Mouse (Mus musculus) Patski (cell line): ENCODE results near the gene Tgfbr1. TPM values are rescaled to one million over a fixed set of nuclear protein-coding genes. Genes with fewer than 3 reads are reported as not detected.

Source experiments
- ATAC-seq: fragments of 100-300 bp; one replicate; pipeline ENCODE4 v1.8.0; 2021
- CTCF ChIA-PET: fragments of 350-600 bp; sonication (Branson Sonifier 250); formaldehyde crosslinking; loops from one replicate; lab custom pipeline; 2022; ENCODE audit warnings: inconsistent platforms; lab: Charles Lee
- POLR2A ChIA-PET: fragments of 350-600 bp; sonication (Branson Sonifier 250); formaldehyde crosslinking; loops from one replicate; lab custom pipeline; 2022; ENCODE audit warnings: antibody characterized with exemption, inconsistent platforms; lab: Charles Lee
- DNase-seq: peaks from one replicate; pipeline ENCODE4 v3.0.0-alpha.2; 2011; ENCODE audit warnings: low read depth, low spot score
- H3K27me3 ChIP-seq: fragments of 371-371 bp; one replicate; pipeline ENCODE4 v1.5.1; 2021
- CTCF ChIP-seq: fragments of 100-300 bp; IDR thresholded peaks from one replicate; pipeline ENCODE4 v1.5.1; 2021
- in situ Hi-C: fragments of 300-500 bp; cut with MboI; formaldehyde crosslinking; loops from 3 replicates; pipeline ENCODE4 v1.11.1; 2018; ENCODE audit warnings: low pct_unique_long_range_greater_than_20kb, mixed read lengths
- polyA plus RNA-seq: library from polyadenylated mRNA; unstranded; gene quantifications from one replicate; pipeline ENCODE4 v1.2.3, GENCODE M21; 2021

Tgfbr1 gene
- 12.9 TPM for polyA plus RNA-seq

- ATAC-seq (peak; percentile 98), DNase-seq (peak; percentile 81)
- TF ChIP-seq CTCF: no peak
- ChIA-PET CTCF (interaction anchor here (0.9 to 2.3 kb wide), 9 partner anchors 9 to 154 kb away, joined by 3 to 15 read pairs (median 3); no protein-coding TSS in a partner anchor), POLR2A (interaction anchor here (1.0 to 1.5 kb wide), 2 partner anchors 57 to 122 kb away, joined by 3 to 7 read pairs; no protein-coding TSS in a partner anchor)
- no peaks in the 10 kb centered on the region for H3K27me3 ChIP-seq
- in situ Hi-C loops: loop anchor here (5.0 kb wide), 4 partner anchors 36 to 231 kb away; no protein-coding TSS in a partner anchor
Observed at GRCm38 (mm10) chr4:47352803-47353388, at the start of gene Tgfbr1. Gene Tgfbr1, plus strand, starts transcription at chr4:47353222.

GRCm38 (mm10) chr4:47303340-47303998 is 49.6 kb upstream of the Tgfbr1 start:
- in situ Hi-C loops: no loop called here
- TF ChIP-seq CTCF: no peak
- H3K27me3 ChIP-seq: no peaks in the 10 kb centered on the region
- ChIA-PET CTCF (no interaction called here), POLR2A (no interaction called here)
- DNase-seq (peak; percentile 61), ATAC-seq (peak; percentile 51)

GRCm38 (mm10) chr4:47309886-47310625 is 43.0 kb upstream of the Tgfbr1 start:
- H3K27me3 ChIP-seq: no peaks in the 10 kb centered on the region
- in situ Hi-C loops: no loop called here
- CTCF ChIA-PET: interaction anchor here (1.6 kb wide), 1 partner anchor 14 kb away, joined by 5 read pairs; no protein-coding TSS in a partner anchor
- DNase-seq: peak; percentile 62
- TF ChIP-seq CTCF: no peak
- POLR2A ChIA-PET: interaction anchor here (1.1 to 1.7 kb wide), 2 partner anchors 21 to 52 kb away, joined by 3 to 5 read pairs; no protein-coding TSS in a partner anchor
- ATAC-seq: peak; percentile 63

- ChIA-PET CTCF (interaction anchor here (1.3 to 1.6 kb wide), 2 partner anchors 15 to 37 kb away, joined by 5 read pairs; no protein-coding TSS in a partner anchor), POLR2A (interaction anchor here (1.7 kb wide), 1 partner anchor 53 kb away, joined by 5 read pairs; no protein-coding TSS in a partner anchor)
- no peaks in the 10 kb centered on the region for H3K27me3 ChIP-seq
- ATAC-seq (peak; percentile 82), DNase-seq (peak; percentile 96)
- no peak for TF ChIP-seq CTCF
- in situ Hi-C loops: no loop called here
Observed at GRCm38 (mm10) chr4:47310812-47311211, 42.2 kb upstream of the Tgfbr1 start.

GRCm38 (mm10) chr4:47311467-47311866 is 41.6 kb upstream of the Tgfbr1 start:
- H3K27me3 ChIP-seq: no peaks in the 10 kb centered on the region
- ATAC-seq (no peak), DNase-seq (no peak)
- in situ Hi-C loops: no loop called here
- CTCF ChIA-PET: interaction anchor here (1.3 to 1.6 kb wide), 3 partner anchors 16 to 41 kb away, joined by 3 to 5 read pairs (median 5); no protein-coding TSS in a partner anchor
- POLR2A ChIA-PET: no interaction called here
- no peak for TF ChIP-seq CTCF

GRCm38 (mm10) chr4:47311929-47312328 is 41.1 kb upstream of the Tgfbr1 start:
- no peak for DNase-seq
- TF ChIP-seq CTCF: no peak
- H3K27me3 ChIP-seq: no peaks in the 10 kb centered on the region
- in situ Hi-C loops: no loop called here
- ATAC-seq: no peak
- ChIA-PET POLR2A (no interaction called here), CTCF (interaction anchor here (1.3 to 1.5 kb wide), 2 partner anchors 38 to 40 kb away, joined by 3 to 5 read pairs; no protein-coding TSS in a partner anchor)

GRCm38 (mm10) chr4:47312676-47313075 is 40.3 kb upstream of the Tgfbr1 start:
- no peak for TF ChIP-seq CTCF
- in situ Hi-C loops: no loop called here
- POLR2A ChIA-PET: no interaction called here
- ATAC-seq (no peak), DNase-seq (no peak)
- H3K27me3 ChIP-seq: no peaks in the 10 kb centered on the region
- CTCF ChIA-PET: interaction anchor here (1.5 kb wide), 1 partner anchor 39 kb away, joined by 3 read pairs; no protein-coding TSS in a partner anchor

- CTCF ChIA-PET: no interaction called here
- in situ Hi-C loops: no loop called here
Observed at GRCm38 (mm10) chr4:47313710-47314410, 39.2 kb upstream of the Tgfbr1 start.

GRCm38 (mm10) chr4:47315458-47315857 is 37.6 kb upstream of the Tgfbr1 start:
- DNase-seq (no peak), ATAC-seq (no peak)
- no peaks in the 10 kb centered on the region for H3K27me3 ChIP-seq
- POLR2A ChIA-PET: no interaction called here
- TF ChIP-seq CTCF: no peak
- CTCF ChIA-PET: no interaction called here
- in situ Hi-C loops: loop anchor here (5.0 kb wide), 1 partner anchor 37 kb away; the partner anchor contains the start of gene Tgfbr1

More at GRCm38 (mm10) chr4:47313710-47314410, 39.2 kb upstream of the Tgfbr1 start:
- ATAC-seq: peak; percentile 33
- H3K27me3 ChIP-seq: no peaks in the 10 kb centered on the region
- POLR2A ChIA-PET: no interaction called here
- no peak for TF ChIP-seq CTCF
- no peak for DNase-seq
